Comparison of ENCODE assay signal across 8 mouse cellular contexts in genomic region chr2:18050541-18050985, GRCm38 (mm10). TPM values are rescaled to one million over a fixed set of nuclear protein-coding genes. Genes with fewer than 3 reads are reported as not detected.
A peak's percentile ranks its signal among the peaks of the same experiment; 100 is the strongest.
DNase-seq lines count a peak whose midpoint lies in the region; ATAC-seq and TF ChIP-seq lines count a peak whose summit lies in the region.

No protein-coding gene starts in this region.

- H3K4me2 ChIP-seq in lung, postnatal 0 days (replicated peaks; ENCODE audit: low read depth, low read length) = peak overlapping the region; percentile 64
- peak overlapping the region; percentile 86 for H3K4me2 ChIP-seq in forebrain, embryonic 16.5 days (ENCODE audit: low read length)
- peak overlapping the region; percentile 73 for H3K4me2 ChIP-seq in kidney, embryonic 16.5 days (replicated peaks; ENCODE audit: low read depth, low read length)
- H3K4me2 ChIP-seq in neural tube, embryonic 12.5 days (replicated peaks) = peak overlapping the region; percentile 66

- peak overlapping the region; percentile 96 for H3K27ac ChIP-seq in lung, postnatal 0 days (ENCODE audit: low read length)
- H3K27ac ChIP-seq in forebrain, embryonic 16.5 days (ENCODE audit: low read length) = peak overlapping the region; percentile 84
- peak overlapping the region; percentile 57 for H3K27ac ChIP-seq in kidney, embryonic 16.5 days (ENCODE audit: low read length)
- peak overlapping the region; percentile 70; the same call in 1 of the 2 replicates for H3K27ac ChIP-seq in neural tube, embryonic 12.5 days

- TF ChIP-seq EP300 in lung, postnatal 0 days (IDR thresholded peaks at IDR 0.05) = no peak

- 0 out of 2 replicates have a peak overlapping the region, but pooled peaks have one; percentile 9 for H3K9ac ChIP-seq in lung, postnatal 0 days (replicated peaks; ENCODE audit: low read depth)
- H3K9ac ChIP-seq in forebrain, embryonic 16.5 days (replicated peaks; ENCODE audit: low read depth, low read length) = peak overlapping the region; percentile 54
- H3K9ac ChIP-seq in kidney, embryonic 16.5 days (replicated peaks; ENCODE audit: low read length) = peak overlapping the region; percentile 53
- H3K9ac ChIP-seq in neural tube, embryonic 12.5 days = peak overlapping the region; percentile 100

- ATAC-seq in lung, postnatal 0 days = no peak
- no peak for ATAC-seq in forebrain, embryonic 16.5 days
- ATAC-seq in kidney, embryonic 16.5 days (ENCODE audit: low FRiP score, low TSS enrichment) = no peak
- no peak for ATAC-seq in neural tube, embryonic 12.5 days (ENCODE audit: low FRiP score, low read depth)

- TF ChIP-seq POLR2A in lung, adult 2 months (IDR thresholded peaks at IDR 0.05; ENCODE audit: borderline replicate concordance, extremely low read depth, low read depth, low read length) = no peak

- H3K4me1 ChIP-seq in lung, postnatal 0 days (ENCODE audit: insufficient read depth, low read depth, low read length) = peaks cover 21% of the 10 kb centered on the region
- peaks cover 6% of the 10 kb centered on the region for H3K4me1 ChIP-seq in lung, adult 2 months (ENCODE audit: control insufficient read depth, insufficient read depth, low read length)
- H3K4me1 ChIP-seq in forebrain, embryonic 16.5 days (replicated peaks; ENCODE audit: control insufficient read depth, insufficient read depth, low read length) = peaks cover 34% of the 10 kb centered on the region
- peaks cover 43% of the 10 kb centered on the region for H3K4me1 ChIP-seq in kidney, embryonic 16.5 days (ENCODE audit: insufficient read depth, low read length)
- peaks cover 43% of the 10 kb centered on the region for H3K4me1 ChIP-seq in neural tube, embryonic 12.5 days

- no peaks in the 10 kb centered on the region for H3K27me3 ChIP-seq in lung, postnatal 0 days (replicated peaks; ENCODE audit: insufficient read depth, low read length)
- H3K27me3 ChIP-seq in forebrain, embryonic 16.5 days (replicated peaks; ENCODE audit: control insufficient read depth, insufficient read depth, low read length) = no peaks in the 10 kb centered on the region
- no peaks in the 10 kb centered on the region for H3K27me3 ChIP-seq in kidney, embryonic 16.5 days (ENCODE audit: insufficient read depth, low read length)
- no peaks in the 10 kb centered on the region for H3K27me3 ChIP-seq in neural tube, embryonic 12.5 days (replicated peaks)

- peak; percentile 81 for DNase-seq in lung, postnatal 0 days (ENCODE audit: low spot score)
- DNase-seq in lung, adult 2 months = no peak
- DNase-seq in thymus, postnatal 10 days (ENCODE audit: low spot score in 2 of 2) = no peak
- no peak for DNase-seq in spleen, postnatal 4 days (ENCODE audit: low spot score in 2 of 2)
- no peak for DNase-seq in right cerebral cortex, postnatal 36 days (ENCODE audit: low spot score in 2 of 2)

- no peaks in the 10 kb centered on the region for H3K9me3 ChIP-seq in lung, postnatal 0 days (ENCODE audit: low read length)
- no peaks in the 10 kb centered on the region for H3K9me3 ChIP-seq in forebrain, embryonic 16.5 days (ENCODE audit: control insufficient read depth, low read length)
- H3K9me3 ChIP-seq in kidney, embryonic 16.5 days (ENCODE audit: low read length) = no peaks in the 10 kb centered on the region
- no peaks in the 10 kb centered on the region for H3K9me3 ChIP-seq in neural tube, embryonic 12.5 days

- no peak for TF ChIP-seq CTCF in lung, postnatal 0 days (IDR thresholded peaks at IDR 0.05)
- TF ChIP-seq CTCF in lung, adult 2 months (IDR thresholded peaks at IDR 0.05; ENCODE audit: insufficient read depth, low read length) = no peak

- H3K4me3 ChIP-seq in lung, postnatal 0 days (ENCODE audit: low read depth, low read length) = peak overlapping the region; percentile 81
- no peak overlapping the region for H3K4me3 ChIP-seq in lung, adult 2 months (replicated peaks; ENCODE audit: extremely low read depth, low read depth, low read length)
- H3K4me3 ChIP-seq in forebrain, embryonic 16.5 days (replicated peaks; ENCODE audit: low read length) = peak overlapping the region; percentile 23
- peak overlapping the region; percentile 27 for H3K4me3 ChIP-seq in kidney, embryonic 16.5 days (ENCODE audit: low read length)
- H3K4me3 ChIP-seq in neural tube, embryonic 12.5 days = peak overlapping the region; percentile 28

- no peaks in the 10 kb centered on the region for H3K36me3 ChIP-seq in lung, postnatal 0 days (ENCODE audit: insufficient read depth, low read length)
- no peaks in the 10 kb centered on the region for H3K36me3 ChIP-seq in forebrain, embryonic 16.5 days (ENCODE audit: control insufficient read depth, insufficient read depth)
- H3K36me3 ChIP-seq in kidney, embryonic 16.5 days (ENCODE audit: insufficient read depth, low read length) = no peaks in the 10 kb centered on the region
- H3K36me3 ChIP-seq in neural tube, embryonic 12.5 days = no peaks in the 10 kb centered on the region

- 11% methylated on average over 10 of the region's 10 CpGs for WGBS in lung, postnatal 0 days
- WGBS in lung, adult 2 months = 30% methylated on average over 10 of the region's 10 CpGs
- WGBS in forebrain, embryonic 16.5 days = 4% methylated on average over 10 of the region's 10 CpGs
- 21% methylated on average over 10 of the region's 10 CpGs for WGBS in kidney, embryonic 16.5 days
- 6% methylated on average over 10 of the region's 10 CpGs for WGBS in neural tube, embryonic 12.5 days

RNA-seq across cellular contexts. Expression of gene Skida1, which starts 1.7 kb away (rescaled TPM):
- polyA plus RNA-seq in lung, postnatal 0 days (2015; fragmentation: Nextera tagmentation; extraction: Ambion mirVana) = 2.5 and 3.0 TPM in 2 replicates
- polyA plus RNA-seq in lung, adult 2 months (2012; rRNA removed) = 1.8 and 2.1 TPM in 2 replicates
- 9.8 and 13.4 TPM in 2 replicates for polyA plus RNA-seq in forebrain, embryonic 16.5 days (2015; fragmentation: Nextera tagmentation; extraction: Ambion mirVana)
- polyA plus RNA-seq in kidney, embryonic 16.5 days (2015; fragmentation: Nextera tagmentation; extraction: Ambion mirVana) = 8.8 and 9.2 TPM in 2 replicates
- 13.2 and 13.4 TPM in 2 replicates for polyA plus RNA-seq in neural tube, embryonic 12.5 days (2016; fragmentation: Nextera tagmentation; extraction: Ambion mirVana)

RNA-seq across cellular contexts. Expression of gene Mllt10, which starts 4.5 kb away (rescaled TPM):
- 35.1 and 38.9 TPM in 2 replicates for polyA plus RNA-seq in lung, postnatal 0 days (2015; fragmentation: Nextera tagmentation; extraction: Ambion mirVana)
- 27.3 and 34.7 TPM in 2 replicates for polyA plus RNA-seq in lung, adult 2 months (2012; rRNA removed)
- 53.8 and 56.0 TPM in 2 replicates for polyA plus RNA-seq in forebrain, embryonic 16.5 days (2015; fragmentation: Nextera tagmentation; extraction: Ambion mirVana)
- 63.4 and 73.6 TPM in 2 replicates for polyA plus RNA-seq in kidney, embryonic 16.5 days (2015; fragmentation: Nextera tagmentation; extraction: Ambion mirVana)
- polyA plus RNA-seq in neural tube, embryonic 12.5 days (2016; fragmentation: Nextera tagmentation; extraction: Ambion mirVana) = 60.5 and 67.2 TPM in 2 replicates

RNA-seq across cellular contexts. Expression of gene A930004D18Rik, which starts 13.0 kb away (rescaled TPM):
- polyA plus RNA-seq in lung, postnatal 0 days (2015; fragmentation: Nextera tagmentation; extraction: Ambion mirVana) = 11.0 and 11.3 TPM in 2 replicates
- 3.3 and 4.4 TPM in 2 replicates for polyA plus RNA-seq in lung, adult 2 months (2012; rRNA removed)
- polyA plus RNA-seq in forebrain, embryonic 16.5 days (2015; fragmentation: Nextera tagmentation; extraction: Ambion mirVana) = 9.6 and 14.1 TPM in 2 replicates
- 14.1 and 16.2 TPM in 2 replicates for polyA plus RNA-seq in kidney, embryonic 16.5 days (2015; fragmentation: Nextera tagmentation; extraction: Ambion mirVana)
- 17.1 and 17.6 TPM in 2 replicates for polyA plus RNA-seq in neural tube, embryonic 12.5 days (2016; fragmentation: Nextera tagmentation; extraction: Ambion mirVana)

RNA-seq across cellular contexts. Expression of gene H2al2a, which starts 53.8 kb away (rescaled TPM):
- not detected in 2 replicates for polyA plus RNA-seq in lung, postnatal 0 days (2015; fragmentation: Nextera tagmentation; extraction: Ambion mirVana)
- polyA plus RNA-seq in lung, adult 2 months (2012; rRNA removed) = not detected in 2 replicates
- polyA plus RNA-seq in forebrain, embryonic 16.5 days (2015; fragmentation: Nextera tagmentation; extraction: Ambion mirVana) = not detected in 2 replicates
- polyA plus RNA-seq in kidney, embryonic 16.5 days (2015; fragmentation: Nextera tagmentation; extraction: Ambion mirVana) = not detected in 2 replicates
- not detected in 2 replicates for polyA plus RNA-seq in neural tube, embryonic 12.5 days (2016; fragmentation: Nextera tagmentation; extraction: Ambion mirVana)

Comparison
In these comparisons a context has a peak if more than half of its experiments do, and no peak if none do; other contexts are left out.
1. H3K9ac ChIP-seq: peak in every context shown above with its lines; median percentile 100 in neural tube, embryonic 12.5 days; 54 in forebrain, embryonic 16.5 days; 53 in kidney, embryonic 16.5 days; 9 in lung, postnatal 0 days.